Mouse (Mus musculus): ENCODE data around the gene Oaz2. TPM values are rescaled to one million over a fixed set of nuclear protein-coding genes. Genes with fewer than 3 reads are reported as not detected.
A peak's percentile ranks its signal among the peaks of the same experiment; 100 is the strongest.

Oaz2 gene
- polyA plus RNA-seq (2016; fragmentation: Nextera tagmentation; extraction: Ambion mirVana): 312 and 323 TPM in 2 replicates

DNA sequence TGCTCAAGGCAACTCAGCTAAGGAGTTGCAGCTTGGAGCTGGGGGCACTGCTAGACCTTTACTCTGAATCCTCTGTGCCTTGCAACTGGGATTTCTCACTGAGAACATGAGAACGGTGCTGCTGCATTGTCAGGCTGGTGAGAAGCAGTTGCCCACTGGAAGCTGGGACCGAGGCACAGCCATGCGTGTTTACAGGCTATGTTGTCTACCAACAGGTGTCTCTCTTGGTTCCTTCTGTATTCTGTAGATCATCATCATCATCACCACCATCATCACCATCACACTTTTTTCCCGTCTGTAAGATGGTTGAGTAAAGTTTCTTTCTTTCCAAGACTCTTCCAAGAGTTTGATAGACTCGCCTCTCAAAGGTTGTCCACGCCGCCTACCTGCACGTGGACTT is at the start of gene Oaz2:
Gene Oaz2 (plus strand): TSS at position 301 of the 400 bp plus-strand sequence.
- Histone ChIP-seq H3K4me2 (replicated peaks) (no peak within 1 kb of the TSS), H3K9me3 (replicated peaks) (no peaks in the 10 kb centered on the region), H3K36me3 (no peaks in the 10 kb centered on the region), H3K4me1 (no peaks in the 10 kb centered on the region), H3K9ac (no peak within 1 kb of the TSS), H3K4me3 (no peak within 1 kb of the TSS), H3K27me3 (no peaks in the 10 kb centered on the region), H3K27ac (no peak within 1 kb of the TSS)
- ATAC-seq (ENCODE audit: low FRiP score): no peak
- WGBS: 94% methylated on average over 8 of the region's 8 CpGs

DNA sequence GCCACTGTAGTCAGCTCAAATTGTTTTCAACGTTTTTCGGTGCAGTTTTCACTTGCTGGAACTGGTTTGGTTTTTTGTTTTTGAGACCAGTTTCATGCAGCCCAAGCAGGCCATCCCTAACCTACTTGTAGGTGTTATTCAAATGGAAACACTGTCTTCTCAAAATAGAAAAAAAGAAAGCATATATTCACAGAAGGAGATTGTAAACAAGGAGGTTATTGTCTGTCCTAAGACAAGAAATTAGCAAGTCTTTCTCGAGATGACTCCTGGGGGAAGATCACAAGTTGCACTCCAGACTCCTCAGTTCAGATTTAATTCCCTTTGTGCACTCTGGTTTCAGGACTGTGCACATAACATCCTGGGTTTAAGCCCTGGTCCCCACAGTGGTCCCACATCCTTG is 48.5 kb upstream of the Oaz2 start:
- no peaks in the 10 kb centered on the region for H3K9me3 ChIP-seq (replicated peaks)
- no peaks in the 10 kb centered on the region for H3K27me3 ChIP-seq
- H3K27ac ChIP-seq: no peak overlapping the region
- H3K9ac ChIP-seq: no peak overlapping the region
- WGBS: 59% methylated on average over 3 of the region's 3 CpGs
- no peak for ATAC-seq (ENCODE audit: low FRiP score)
- H3K4me3 ChIP-seq: no peak overlapping the region
- H3K4me2 ChIP-seq (replicated peaks): no peak overlapping the region
- no peaks in the 10 kb centered on the region for H3K4me1 ChIP-seq
- no peaks in the 10 kb centered on the region for H3K36me3 ChIP-seq

DNA sequence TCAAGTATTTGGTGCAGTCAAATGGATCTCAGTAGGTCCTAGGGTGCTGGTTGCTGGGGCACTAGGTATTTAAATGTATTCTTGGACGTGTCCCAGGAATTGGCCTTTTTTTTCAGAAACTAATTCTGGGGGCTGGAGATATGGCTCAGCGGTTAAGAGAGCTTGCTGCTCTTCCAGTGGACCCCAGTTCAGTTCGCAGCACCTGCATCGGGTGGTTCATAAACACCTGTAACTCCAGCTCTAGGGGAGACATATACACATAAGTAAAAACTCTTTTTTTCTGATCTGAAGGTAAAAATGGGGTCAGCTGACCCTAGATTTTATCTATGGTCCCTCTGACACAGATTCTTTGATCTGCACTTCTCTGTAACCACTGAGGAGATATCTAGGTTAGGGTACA is 46.6 kb upstream of the Oaz2 start:
- H3K4me2 ChIP-seq (replicated peaks): no peak overlapping the region
- H3K36me3 ChIP-seq: no peaks in the 10 kb centered on the region
- H3K9ac ChIP-seq: no peak overlapping the region
- H3K9me3 ChIP-seq (replicated peaks): no peaks in the 10 kb centered on the region
- 90% methylated on average over 4 of the region's 4 CpGs for WGBS
- no peak for ATAC-seq (ENCODE audit: low FRiP score)
- H3K27me3 ChIP-seq: no peaks in the 10 kb centered on the region
- H3K4me3 ChIP-seq: no peak overlapping the region
- H3K27ac ChIP-seq: no peak overlapping the region
- H3K4me1 ChIP-seq: no peaks in the 10 kb centered on the region

DNA sequence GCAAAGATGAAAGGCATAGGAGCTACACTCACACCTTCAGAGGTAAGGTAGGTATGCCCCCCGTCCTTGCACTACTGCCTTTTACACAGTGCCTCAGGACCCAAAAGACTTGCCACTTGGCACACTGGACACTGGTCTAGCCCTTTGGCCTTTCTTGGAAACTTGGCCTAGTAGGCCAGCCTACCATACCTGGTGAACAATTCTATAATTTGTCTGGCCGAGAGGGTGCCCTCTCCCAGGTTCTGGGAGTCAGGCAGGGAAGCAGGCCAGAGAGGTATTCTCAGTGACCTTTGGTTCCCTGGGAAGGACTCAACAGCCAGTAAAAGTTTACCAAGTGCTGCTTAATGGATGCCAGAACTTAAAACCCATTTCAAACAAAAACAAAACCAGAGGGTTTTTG is 46.1 kb upstream of the Oaz2 start:
- Histone ChIP-seq H3K4me2 (replicated peaks) (no peak overlapping the region), H3K27ac (no peak overlapping the region), H3K9ac (no peak overlapping the region), H3K36me3 (no peaks in the 10 kb centered on the region), H3K27me3 (no peaks in the 10 kb centered on the region), H3K9me3 (replicated peaks) (no peaks in the 10 kb centered on the region), H3K4me3 (no peak overlapping the region), H3K4me1 (no peaks in the 10 kb centered on the region)
- no peak for ATAC-seq (ENCODE audit: low FRiP score)
- WGBS: 75% methylated on average over 2 of the region's 2 CpGs

DNA sequence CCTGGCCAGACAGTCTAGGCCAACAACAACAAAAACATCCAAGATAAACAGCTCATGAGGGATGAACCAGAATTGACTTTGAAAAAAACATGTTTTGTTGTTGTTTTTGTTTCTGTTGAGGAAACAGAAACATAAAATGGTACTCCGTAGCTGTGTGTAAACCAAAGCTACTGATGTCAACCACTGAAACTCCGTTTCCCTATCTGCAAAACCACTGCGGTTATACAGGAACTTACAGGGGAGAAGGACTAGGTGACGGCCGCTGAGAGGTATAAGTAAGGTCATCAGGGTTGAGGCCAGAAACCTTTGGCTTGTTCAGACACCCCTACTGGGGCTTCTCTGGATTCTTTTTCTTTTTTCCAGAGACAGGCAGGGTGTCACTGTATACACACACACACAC is 45.0 kb upstream of the Oaz2 start:
- no peak for ATAC-seq (ENCODE audit: low FRiP score)

DNA sequence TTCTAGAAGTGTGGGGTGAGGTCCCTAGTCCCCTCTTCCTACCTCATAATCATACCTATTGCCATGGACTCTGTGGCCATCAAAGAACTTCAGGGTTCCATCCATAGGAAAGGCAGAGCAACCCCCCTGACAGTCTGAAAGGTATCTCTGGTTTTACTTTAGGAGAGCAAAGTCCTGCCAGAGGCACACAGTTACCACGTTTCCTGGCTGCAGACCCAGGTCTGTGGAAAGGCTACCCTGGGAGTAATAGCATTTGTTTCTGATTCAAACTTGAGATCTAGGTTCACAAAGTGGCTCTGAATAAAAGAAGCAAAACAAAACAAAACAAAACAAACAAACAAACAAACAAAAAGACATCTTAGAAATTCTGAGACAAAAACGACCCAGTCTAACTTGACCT is 43.5 kb upstream of the Oaz2 start:
- Histone ChIP-seq H3K9me3 (replicated peaks) (no peaks in the 10 kb centered on the region), H3K27ac (no peak overlapping the region), H3K9ac (no peak overlapping the region), H3K36me3 (no peaks in the 10 kb centered on the region), H3K4me1 (peaks cover 6% of the 10 kb centered on the region), H3K27me3 (peaks cover 20% of the 10 kb centered on the region), H3K4me3 (no peak overlapping the region), H3K4me2 (replicated peaks) (no peak overlapping the region)
- whole genome bisulfite sequencing: 74% methylated on average over 2 of the region's 2 CpGs
- ATAC-seq (ENCODE audit: low FRiP score): no peak

More for the DNA sequence above, 45.0 kb upstream of the Oaz2 start:
- Histone ChIP-seq H3K4me3 (no peak overlapping the region), H3K27ac (no peak overlapping the region), H3K4me1 (no peaks in the 10 kb centered on the region), H3K27me3 (peaks cover 9% of the 10 kb centered on the region), H3K9ac (no peak overlapping the region), H3K4me2 (replicated peaks) (no peak overlapping the region), H3K9me3 (replicated peaks) (no peaks in the 10 kb centered on the region), H3K36me3 (no peaks in the 10 kb centered on the region)
- WGBS: 86% methylated on average over 5 of the region's 5 CpGs

DNA sequence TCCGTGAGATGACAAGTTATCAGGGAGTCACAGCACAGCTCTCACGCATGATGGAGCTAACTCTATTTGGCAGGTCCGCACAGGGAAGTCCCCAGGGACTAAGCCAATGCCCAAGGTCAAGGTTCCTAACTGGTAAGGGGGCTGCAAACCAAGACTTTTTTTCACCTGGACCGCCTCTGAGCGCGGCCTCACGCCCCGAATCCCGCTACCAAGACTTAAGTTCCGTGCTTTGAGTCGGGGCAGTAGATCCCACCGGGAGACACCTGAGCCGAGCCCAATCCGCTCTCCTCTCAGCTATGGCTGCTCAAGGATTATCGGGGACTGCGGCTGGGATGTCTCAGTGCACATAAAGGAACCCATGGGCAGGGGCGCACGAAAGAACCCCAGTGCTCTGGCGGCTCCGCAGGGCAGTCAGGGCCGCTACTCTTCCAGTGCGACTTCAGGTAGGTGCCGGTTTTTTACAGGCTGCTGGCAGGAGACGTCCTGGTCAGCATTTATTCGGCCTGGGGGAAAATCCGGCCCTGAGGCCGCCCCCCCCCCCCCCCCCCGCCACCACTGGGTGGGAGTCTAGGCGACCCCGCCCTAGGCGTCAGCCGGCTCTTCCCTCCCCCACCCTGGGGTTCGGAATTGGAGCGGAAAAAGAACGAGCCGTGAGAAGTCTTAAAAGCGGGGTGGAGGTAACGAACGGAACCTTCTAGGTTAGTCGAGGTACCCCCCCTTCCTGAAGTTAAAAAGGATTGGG is 38.6 kb upstream of the Oaz2 start, which contains the start of gene Rbpms2:
Gene Rbpms2 (plus strand): TSS at position 624 of the 742 bp plus-strand sequence.
- Histone ChIP-seq H3K27me3 (peaks cover 45% of the 10 kb centered on the region), H3K9ac (peak within 1 kb of the TSS; percentile 67), H3K4me2 (replicated peaks) (peak within 1 kb of the TSS; percentile 88), H3K27ac (no peak within 1 kb of the TSS), H3K4me3 (peak within 1 kb of the TSS; percentile 58), H3K36me3 (no peaks in the 10 kb centered on the region), H3K4me1 (peaks cover 18% of the 10 kb centered on the region), H3K9me3 (replicated peaks) (no peaks in the 10 kb centered on the region)
- WGBS: 1% methylated on average over 35 of the region's 40 CpGs
- no peak for ATAC-seq (ENCODE audit: low FRiP score)

DNA sequence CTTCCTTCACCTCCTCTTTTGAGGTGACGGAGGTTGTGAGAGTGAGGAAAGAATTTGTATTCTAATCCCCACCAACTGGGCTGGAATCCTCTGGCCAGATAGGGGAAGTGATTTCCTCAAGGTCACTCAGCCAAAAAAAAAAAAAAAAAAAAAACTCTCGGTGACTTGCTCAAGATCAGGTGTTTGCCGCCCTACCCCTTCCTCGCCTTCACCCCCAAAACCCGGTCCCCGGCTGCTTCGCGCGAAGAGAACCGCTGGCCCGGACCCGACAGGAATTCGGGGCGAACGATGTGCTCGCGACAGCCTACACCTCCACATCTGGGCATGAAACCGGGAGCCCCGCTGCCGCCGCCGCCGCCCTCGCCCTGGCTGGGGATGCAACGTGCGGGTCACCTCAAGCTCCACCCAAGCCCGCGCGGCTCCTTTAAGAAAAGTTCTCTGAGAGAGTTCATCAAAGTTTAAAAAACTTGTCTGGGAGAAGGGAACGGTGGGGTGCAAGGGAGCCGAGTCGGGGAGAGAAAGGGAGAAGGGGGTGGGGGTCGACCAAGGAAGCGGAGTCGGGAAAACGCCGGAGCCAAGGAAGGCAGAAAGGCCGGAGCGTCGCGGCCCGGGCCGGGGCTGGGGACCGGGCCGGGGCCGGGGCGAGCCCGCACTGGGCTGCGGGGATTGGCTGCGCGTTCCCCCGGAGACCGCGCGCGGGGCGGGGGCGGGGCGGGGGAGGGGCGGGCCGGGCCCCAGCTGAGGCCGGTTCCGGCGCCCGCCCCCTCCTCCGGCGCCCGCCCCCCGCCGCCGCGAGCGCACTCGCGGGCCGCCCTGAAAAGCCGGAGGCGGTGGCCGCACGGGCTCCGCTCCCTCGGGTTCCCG is 37.8 kb upstream of the Oaz2 start:
- no peaks in the 10 kb centered on the region for H3K9me3 ChIP-seq (replicated peaks)
- peak overlapping the region; percentile 67 for H3K9ac ChIP-seq
- H3K4me3 ChIP-seq: peak overlapping the region; percentile 58
- H3K4me2 ChIP-seq (replicated peaks): peak overlapping the region; percentile 88
- ATAC-seq (ENCODE audit: low FRiP score): peak; percentile 90
- H3K27me3 ChIP-seq: peaks cover 45% of the 10 kb centered on the region
- under 1% methylated on average over 44 of the region's 83 CpGs for WGBS
- no peak overlapping the region for H3K27ac ChIP-seq
- peaks cover 18% of the 10 kb centered on the region for H3K4me1 ChIP-seq
- H3K36me3 ChIP-seq: no peaks in the 10 kb centered on the region

DNA sequence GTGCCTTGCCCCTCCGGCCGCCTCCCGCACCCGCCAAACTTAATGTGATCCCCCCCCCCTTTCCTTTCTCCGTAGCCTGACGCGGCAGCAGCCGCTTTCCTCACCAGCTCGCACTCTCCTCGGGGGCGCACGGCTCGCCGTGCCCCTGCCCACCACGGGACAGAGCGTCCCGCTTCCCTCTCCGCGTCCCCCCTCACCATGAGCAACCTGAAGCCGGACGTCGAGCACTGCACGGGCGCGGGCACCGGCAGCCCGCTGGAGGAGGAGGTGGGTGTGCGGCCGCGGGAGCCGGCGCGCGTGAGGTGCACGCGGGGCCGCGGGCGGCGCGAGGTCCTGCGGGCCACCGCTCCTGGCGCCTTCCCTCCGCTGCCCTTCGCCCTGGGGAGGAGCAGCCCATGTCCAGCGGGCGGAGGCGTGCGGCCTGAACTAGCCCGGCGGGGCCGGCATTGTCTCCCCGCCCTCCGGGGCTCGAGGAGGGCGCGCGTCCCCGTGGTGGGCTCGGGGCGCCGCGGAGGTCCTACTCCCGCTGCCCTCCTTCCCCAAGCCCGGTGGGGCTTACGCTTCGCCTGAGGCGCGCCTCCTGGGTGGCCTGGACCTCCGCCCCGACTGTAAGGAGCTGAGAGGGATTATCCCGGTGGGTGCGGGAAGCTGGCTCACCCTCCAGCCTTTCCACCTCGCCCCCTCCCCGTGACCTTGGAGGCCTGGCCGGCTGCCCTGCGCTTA is 37.0 kb upstream of the Oaz2 start:
- Histone ChIP-seq H3K4me2 (replicated peaks) (peak overlapping the region; percentile 88), H3K9ac (peak overlapping the region; percentile 67), H3K36me3 (no peaks in the 10 kb centered on the region), H3K27ac (no peak overlapping the region), H3K9me3 (replicated peaks) (no peaks in the 10 kb centered on the region), H3K4me3 (peak overlapping the region; percentile 58), H3K4me1 (peaks cover 18% of the 10 kb centered on the region), H3K27me3 (peaks cover 45% of the 10 kb centered on the region)
- peak; percentile 80 for ATAC-seq (ENCODE audit: low FRiP score)
- under 1% methylated on average over 54 of the region's 78 CpGs for WGBS

DNA sequence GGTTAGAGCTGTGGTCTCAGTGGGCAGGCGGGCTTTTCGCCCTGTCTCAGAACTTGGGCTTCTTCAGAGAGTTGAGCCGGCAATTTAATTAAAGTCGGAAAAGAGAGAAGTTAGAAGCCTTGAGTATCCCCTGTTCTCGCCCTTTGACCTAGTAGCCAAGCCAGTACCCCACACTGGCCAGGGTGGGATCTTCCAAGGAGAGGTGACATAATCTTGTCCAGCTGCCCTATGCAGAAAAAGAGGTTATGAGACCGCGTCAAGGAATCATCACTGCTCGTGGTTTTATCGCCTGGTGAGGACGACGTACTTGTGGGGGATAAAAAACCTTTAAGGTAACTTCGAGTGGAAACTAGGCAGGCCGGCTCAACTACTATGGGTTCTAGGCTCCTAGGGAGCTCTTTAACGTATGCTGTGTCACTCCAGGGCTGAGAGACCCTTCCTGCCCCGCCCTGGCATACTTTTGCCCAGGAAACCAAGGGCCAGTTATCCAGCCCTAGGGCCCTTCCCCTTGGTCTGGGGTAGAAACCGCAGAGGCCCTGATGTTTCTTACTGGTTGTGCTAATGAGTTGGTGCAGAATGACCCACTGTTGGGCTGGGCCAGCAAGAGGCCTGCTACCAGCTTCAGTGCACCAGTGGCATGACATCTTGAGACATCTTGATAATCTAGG is 36.3 kb upstream of the Oaz2 start:
- H3K4me2 ChIP-seq (replicated peaks): peak overlapping the region; percentile 88
- 11% methylated on average over 16 of the region's 16 CpGs for WGBS
- peaks cover 45% of the 10 kb centered on the region for H3K27me3 ChIP-seq
- H3K9me3 ChIP-seq (replicated peaks): no peaks in the 10 kb centered on the region
- H3K9ac ChIP-seq: peak overlapping the region; percentile 67
- H3K36me3 ChIP-seq: no peaks in the 10 kb centered on the region
- H3K4me1 ChIP-seq: peaks cover 18% of the 10 kb centered on the region
- H3K4me3 ChIP-seq: peak overlapping the region; percentile 58
- H3K27ac ChIP-seq: no peak overlapping the region
- no peak for ATAC-seq (ENCODE audit: low FRiP score)

DNA sequence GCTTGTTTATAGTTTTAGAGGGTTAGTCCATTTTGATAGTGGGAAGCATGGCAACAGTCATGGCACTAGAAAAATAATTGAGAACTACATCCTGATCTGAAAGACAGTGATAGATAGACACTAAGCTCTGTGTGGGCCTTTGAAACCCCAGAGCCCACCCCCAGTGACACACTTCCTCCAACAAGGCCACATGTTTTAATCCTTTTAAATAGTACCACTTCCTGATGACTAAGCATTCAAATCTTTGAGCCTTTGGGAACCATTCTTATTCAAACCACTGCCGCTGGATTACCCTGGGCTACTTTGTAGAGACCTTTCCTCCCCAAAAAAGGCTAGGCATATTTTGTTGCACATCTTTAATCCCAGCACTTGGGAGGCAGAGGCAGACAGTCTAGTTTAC is 32.0 kb upstream of the Oaz2 start:
- H3K27me3 ChIP-seq: peaks cover 20% of the 10 kb centered on the region
- H3K27ac ChIP-seq: no peak overlapping the region
- no peaks in the 10 kb centered on the region for H3K36me3 ChIP-seq
- no peaks in the 10 kb centered on the region for H3K9me3 ChIP-seq (replicated peaks)
- no peak for ATAC-seq (ENCODE audit: low FRiP score)
- peaks cover 12% of the 10 kb centered on the region for H3K4me1 ChIP-seq
- no peak overlapping the region for H3K9ac ChIP-seq
- 86% methylated on average over 1 of the region's 1 CpGs for WGBS
- no peak overlapping the region for H3K4me2 ChIP-seq (replicated peaks)
- no peak overlapping the region for H3K4me3 ChIP-seq
